Mouse (Mus musculus) testis, adult 2 months (tissue): ENCODE results near the gene Pin1.

ENCODE experiments used
- CTCF ChIP-seq: fragments of 200-500 bp; IDR thresholded peaks from 2 replicates; pipeline ENCODE4 v1.5.1; 2012; ENCODE audit warnings: low read depth, mild to moderate bottlenecking, inconsistent platforms, low read length, moderate library complexity; ENCODE audit not compliant: control insufficient read depth, insufficient read depth, insufficient replicate concordance
- POLR2A ChIP-seq: fragments of 200-500 bp; IDR thresholded peaks from 2 replicates; pipeline ENCODE4 v1.6.1; 2012; ENCODE audit warnings: low read depth, mild to moderate bottlenecking, inconsistent platforms, low read length, moderate library complexity; ENCODE audit not compliant: control insufficient read depth

- no peak for TF ChIP-seq POLR2A
- no peak for TF ChIP-seq CTCF
These were observed 15.1 kb upstream of the Pin1 start for GRCm38 (mm10) chr9:20636790-20637189.
